Mouse (Mus musculus) liver, postnatal 0 days (tissue): Measurements from ENCODE around the gene Olfr728.

Experiments used
- CTCF ChIP-seq: sonication (generic); IDR thresholded peaks from 2 replicates; pipeline ENCODE4 v1.5.1; 2016; ENCODE audit warnings: antibody characterized with exemption, low read depth
- EP300 ChIP-seq: IDR thresholded peaks from 2 replicates; pipeline ENCODE4 v1.6.1; 2016; ENCODE audit warnings: antibody characterized with exemption, low read depth, mild to moderate bottlenecking

- no peak for TF ChIP-seq CTCF
- TF ChIP-seq EP300, result no peak
Measured at GRCm38 (mm10) chr14:50152810-50153209, 10.3 kb upstream of the Olfr728 start, which contains the start of gene Olfr729.
